Mouse (Mus musculus) liver, adult 2 months (tissue): ENCODE measurements around the gene Herc4. TPM values are rescaled to one million over a fixed set of nuclear protein-coding genes. Genes with fewer than 3 reads are reported as not detected.
A peak's percentile ranks its signal among the peaks of the same experiment; 100 is the strongest.

ENCODE experiments used
- DNase-seq: peaks from one replicate; pipeline ENCODE4 v3.0.0-alpha.2; 2011; ENCODE audit warnings: low read depth, low spot score; ENCODE audit errors: extremely low read depth
- H3K27ac ChIP-seq: fragments of 200-500 bp; replicated peaks from 2 replicates; pipeline ENCODE4 v1.5.1; 2012; ENCODE audit warnings: low read depth, mild to moderate bottlenecking, control low read depth, inconsistent platforms, low read length; ENCODE audit not compliant: insufficient read depth
- H3K27me3 ChIP-seq: fragments of 200-500 bp; 2 replicates; pipeline ENCODE4 v1.6.1; 2012; ENCODE audit warnings: mild to moderate bottlenecking, moderate library complexity, low read length, inconsistent platforms; ENCODE audit not compliant: control insufficient read depth, insufficient read depth
- H3K36me3 ChIP-seq: fragments of 200-500 bp; 2 replicates; pipeline ENCODE4 v1.6.1; 2012; ENCODE audit warnings: low read length, inconsistent platforms; ENCODE audit not compliant: control insufficient read depth, insufficient read depth
- H3K4me1 ChIP-seq: fragments of 200-500 bp; 2 replicates; pipeline ENCODE4 v1.6.1; 2011; ENCODE audit warnings: low read length; ENCODE audit not compliant: control insufficient read depth, insufficient read depth
- H3K4me3 ChIP-seq: fragments of 200-500 bp; 2 replicates; pipeline ENCODE4 v1.5.1; 2011; ENCODE audit warnings: low read depth, mild to moderate bottlenecking, control low read depth, low read length, moderate library complexity; ENCODE audit not compliant: insufficient read depth
- H3K79me2 ChIP-seq: fragments of 200-500 bp; 2 replicates; pipeline ENCODE4 v1.6.1; 2012; ENCODE audit warnings: inconsistent platforms, mild to moderate bottlenecking, low read length, moderate library complexity; ENCODE audit not compliant: control insufficient read depth, insufficient read depth
- H3K9ac ChIP-seq: fragments of 200-500 bp; 2 replicates; pipeline ENCODE4 v1.6.1; 2012; ENCODE audit warnings: low read depth, mild to moderate bottlenecking, control low read depth, inconsistent platforms, low read length
- CTCF ChIP-seq: fragments of 200-500 bp; IDR thresholded peaks from 2 replicates; pipeline ENCODE4 v1.5.1; 2011; ENCODE audit warnings: low read depth, low read length, control low read depth
- POLR2A ChIP-seq: fragments of 200-500 bp; IDR thresholded peaks from 2 replicates; pipeline ENCODE4 v1.6.1; 2011; ENCODE audit warnings: low read length, control low read depth; ENCODE audit not compliant: insufficient read depth; ENCODE audit errors: extremely low read depth
- WGBS: fragments of 180-500 bp; shearing (Covaris S2); methylation state at CpG from one replicate; pipeline ENCODE4 v1.1.7; 2018; 5-methylcytosine and 5-hydroxymethylcytosine counted together
- polyA plus RNA-seq: library from polyadenylated mRNA; depleted of rRNA; stranded (reverse); fragments of >200 nt; gene quantifications from 2 replicates; pipeline ENCODE4 v1.2.3, GENCODE M21; 2012
- total RNA-seq: library from RNA; depleted of rRNA; stranded (reverse); fragments of >200 nt; gene quantifications from 2 replicates; pipeline ENCODE4 v1.2.3, GENCODE M21; 2014

Herc4 gene
- total and polyA plus RNA-seq, 2 experiments, result 9.0 to 62.2 TPM

DNA sequence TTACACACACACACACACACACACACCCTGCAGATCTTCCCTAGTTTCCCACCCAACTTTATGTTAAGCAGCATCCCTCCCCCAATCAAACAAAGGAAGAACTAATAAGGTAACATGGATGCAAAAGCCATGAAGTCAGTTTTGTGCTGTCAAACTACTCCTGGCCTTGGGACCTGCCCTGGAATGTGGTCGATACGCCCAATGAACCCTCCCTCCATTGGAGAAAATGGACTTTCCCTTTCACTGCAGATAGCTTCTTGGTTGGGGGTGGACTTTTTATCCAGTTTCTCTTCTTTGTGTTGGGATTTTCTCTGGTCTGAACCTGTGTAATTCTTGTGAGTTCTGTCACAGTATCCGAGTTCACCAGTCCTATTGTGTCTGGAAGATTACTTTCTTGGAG, 15.1 kb downstream of the Herc4 start:
- Histone ChIP-seq H3K36me3 (peaks cover 8% of the 10 kb centered on the region), H3K79me2 (peaks cover 11% of the 10 kb centered on the region; the same call in 1 of the 2 replicates), H3K27ac (peak overlapping the region; percentile 79), H3K4me1 (peaks cover 23% of the 10 kb centered on the region), H3K9ac (no peak overlapping the region), H3K27me3 (no peaks in the 10 kb centered on the region), H3K4me3 (no peak overlapping the region)
- TF ChIP-seq POLR2A (no peak), CTCF (no peak)
- 13% methylated on average over 3 of the region's 3 CpGs for WGBS
- DNase-seq, result peak; percentile 80

DNA sequence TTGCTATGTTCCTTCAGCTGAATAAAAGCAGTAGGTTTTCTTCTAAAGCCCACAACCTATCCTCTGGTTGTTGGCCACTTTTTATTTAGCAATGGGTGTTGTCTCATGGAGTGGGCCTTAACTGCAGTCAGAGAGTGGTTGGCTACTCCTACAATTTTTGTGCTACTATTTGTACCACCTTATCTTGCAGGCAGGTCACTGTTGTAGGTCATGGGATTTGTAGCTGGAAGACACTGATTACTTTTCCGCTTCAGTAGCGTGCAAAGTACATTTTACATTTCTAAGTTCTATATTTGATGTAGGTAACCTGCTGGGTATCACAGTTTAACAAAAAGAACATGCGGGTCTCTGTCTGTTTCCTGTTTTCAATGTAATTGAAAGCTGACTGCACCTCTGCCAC, 15.7 kb downstream of the Herc4 start:
- TF ChIP-seq POLR2A (no peak), CTCF (no peak)
- Histone ChIP-seq H3K27ac (peak overlapping the region; percentile 79), H3K4me3 (no peak overlapping the region), H3K4me1 (peaks cover 23% of the 10 kb centered on the region), H3K79me2 (peaks cover 14% of the 10 kb centered on the region; the same call in 1 of the 2 replicates), H3K36me3 (peaks cover 8% of the 10 kb centered on the region), H3K27me3 (no peaks in the 10 kb centered on the region), H3K9ac (no peak overlapping the region)
- WGBS, result 22% methylated on average over 3 of the region's 3 CpGs
- peak; percentile 65 for DNase-seq

DNA sequence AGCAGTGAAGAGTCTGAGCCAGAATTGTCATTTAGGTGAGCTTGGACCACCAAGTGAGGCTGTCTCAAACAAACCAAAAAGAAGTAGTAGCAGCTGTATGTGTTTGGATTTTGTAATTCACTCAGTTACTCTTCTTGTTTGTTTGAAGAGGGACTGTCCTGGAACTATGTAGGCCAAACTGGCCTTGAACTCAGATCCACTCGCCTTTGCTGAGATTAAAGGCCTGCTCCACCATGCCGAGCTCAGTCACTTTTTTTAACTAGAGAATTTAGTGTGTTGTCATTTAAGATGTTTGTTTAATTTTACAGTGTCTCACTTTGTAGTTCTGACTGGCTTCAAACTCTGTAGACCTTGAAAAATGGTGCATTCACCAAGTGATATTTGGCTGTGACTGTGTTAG, 24.3 kb downstream of the Herc4 start:
- H3K27me3 ChIP-seq, result no peaks in the 10 kb centered on the region
- no peak overlapping the region for H3K9ac ChIP-seq
- peak; percentile 89 for DNase-seq
- H3K4me1 ChIP-seq, result peaks cover 5% of the 10 kb centered on the region
- peaks cover 5% of the 10 kb centered on the region; the same call in 1 of the 2 replicates for H3K79me2 ChIP-seq
- WGBS, result 18% methylated on average over 2 of the region's 2 CpGs
- peak overlapping the region; percentile 60; the same call in 1 of the 2 replicates for H3K27ac ChIP-seq
- TF ChIP-seq POLR2A (no peak), CTCF (no peak)
- H3K4me3 ChIP-seq, result no peak overlapping the region
- H3K36me3 ChIP-seq, result peaks cover 27% of the 10 kb centered on the region

DNA sequence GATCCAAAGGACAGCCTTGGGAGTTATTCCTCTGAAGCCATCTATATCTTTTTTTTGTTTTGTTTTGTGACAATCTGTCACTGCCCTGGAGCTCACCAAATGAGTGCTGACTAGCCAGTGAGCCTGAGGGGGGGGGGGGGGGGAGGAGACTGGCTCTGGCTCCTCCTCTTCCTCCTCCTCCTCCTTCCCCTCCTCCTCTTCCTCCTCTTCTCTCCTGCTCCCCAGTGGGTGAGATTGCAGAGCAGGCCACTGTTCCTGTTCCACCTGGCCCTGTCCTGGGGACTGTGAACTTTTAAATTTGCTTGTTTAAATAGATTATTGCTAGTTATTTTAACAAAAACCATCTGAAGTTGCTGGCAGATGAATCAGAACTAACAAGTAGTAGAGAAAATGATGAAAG, 28.8 kb downstream of the Herc4 start:
- no peak overlapping the region for H3K4me3 ChIP-seq
- H3K27me3 ChIP-seq, result no peaks in the 10 kb centered on the region
- TF ChIP-seq POLR2A, result no peak
- peaks cover 37% of the 10 kb centered on the region for H3K36me3 ChIP-seq
- no peak for DNase-seq
- H3K79me2 ChIP-seq, result peaks cover 3% of the 10 kb centered on the region; the same call in 1 of the 2 replicates
- no peak overlapping the region for H3K27ac ChIP-seq
- H3K9ac ChIP-seq, result no peak overlapping the region
- peaks cover 3% of the 10 kb centered on the region for H3K4me1 ChIP-seq

DNA sequence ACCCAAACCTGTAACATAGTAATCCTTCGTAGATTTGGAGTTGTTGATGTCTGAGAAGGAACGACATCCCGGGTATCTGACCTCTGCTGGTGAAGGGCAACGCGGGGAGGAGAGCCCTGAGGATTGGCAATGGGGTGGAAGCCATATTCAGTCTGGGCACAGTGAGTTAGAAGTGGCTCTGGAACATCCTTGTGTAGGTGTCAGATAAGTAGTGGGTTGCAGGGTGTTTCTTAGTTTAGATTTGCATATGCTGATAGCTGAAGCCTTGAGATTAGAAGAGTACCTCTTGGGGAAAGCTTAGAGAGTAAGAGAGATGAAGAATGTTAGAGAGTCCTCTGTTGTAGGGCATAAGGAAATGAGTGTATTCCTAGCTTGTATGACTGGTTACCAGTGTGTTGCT, 29.3 kb downstream of the Herc4 start:
- no peaks in the 10 kb centered on the region for H3K4me1 ChIP-seq
- WGBS, result 90% methylated on average over 5 of the region's 5 CpGs
- peaks cover 37% of the 10 kb centered on the region for H3K36me3 ChIP-seq
- no peak overlapping the region for H3K9ac ChIP-seq
- peaks cover 3% of the 10 kb centered on the region; the same call in 1 of the 2 replicates for H3K79me2 ChIP-seq
- H3K27me3 ChIP-seq, result no peaks in the 10 kb centered on the region
- H3K4me3 ChIP-seq, result no peak overlapping the region
- no peak for DNase-seq
- TF ChIP-seq POLR2A (no peak), CTCF (no peak)
- no peak overlapping the region for H3K27ac ChIP-seq

DNA sequence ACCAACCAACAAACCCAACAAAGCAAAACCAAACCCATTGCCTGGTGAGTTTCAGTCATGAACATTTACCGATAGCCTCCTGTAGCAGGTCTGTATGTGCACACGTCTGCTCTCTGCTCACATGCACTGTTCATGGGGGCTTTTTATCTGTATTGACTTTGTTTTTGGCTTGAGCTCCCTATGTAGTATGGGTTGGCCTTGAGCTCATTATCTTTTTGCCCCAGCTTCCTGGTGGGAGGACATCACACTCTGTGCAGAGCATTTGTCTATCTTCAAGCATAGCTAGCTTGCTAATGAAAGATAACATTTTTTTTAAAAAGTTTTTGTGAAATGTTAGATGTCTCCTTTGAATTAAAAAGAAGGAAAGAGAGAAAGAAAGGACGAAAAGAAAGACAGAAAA, 33.4 kb downstream of the Herc4 start:
- 76% methylated on average over 3 of the region's 3 CpGs for WGBS
- Histone ChIP-seq H3K27me3 (no peaks in the 10 kb centered on the region), H3K36me3 (peaks cover 44% of the 10 kb centered on the region), H3K27ac (no peak overlapping the region), H3K4me3 (no peak overlapping the region), H3K79me2 (peaks cover 3% of the 10 kb centered on the region; the same call in 1 of the 2 replicates), H3K9ac (no peak overlapping the region), H3K4me1 (no peaks in the 10 kb centered on the region; the same call in 1 of the 2 replicates)
- DNase-seq, result no peak
- TF ChIP-seq CTCF, result no peak
- no peak for TF ChIP-seq POLR2A
